Mouse (Mus musculus) telencephalon, adult 2 months (tissue): ENCODE data around the gene Plppr4.

Source experiments
- DNase-seq: peaks from one replicate; pipeline ENCODE4 v3.0.0-alpha.2; 2011; ENCODE audit warnings: low read depth, low spot score

The Plppr4 gene

GRCm38 (mm10) chr3:117360528-117360927, at the start of gene Plppr4:
Gene Plppr4 (minus strand): TSS chr3:117360876.
- peak; percentile 58 for DNase-seq

- no peak for DNase-seq
These were observed 45.1 kb upstream of the Plppr4 start for GRCm38 (mm10) chr3:117405821-117406220.

- DNase-seq = no peak
These were observed 43.1 kb upstream of the Plppr4 start for GRCm38 (mm10) chr3:117403740-117404139.

GRCm38 (mm10) chr3:117366041-117366440, 5.4 kb upstream of the Plppr4 start:
- DNase-seq = no peak

GRCm38 (mm10) chr3:117359686-117360521, 772 bp downstream of the Plppr4 start:
- peak; percentile 74 for DNase-seq

- peak; percentile 45 for DNase-seq
These were observed 1.6 kb downstream of the Plppr4 start for GRCm38 (mm10) chr3:117358981-117359628.

GRCm38 (mm10) chr3:117357367-117357766, 3.3 kb downstream of the Plppr4 start:
- DNase-seq = peak; percentile 76

GRCm38 (mm10) chr3:117353940-117354339, 6.7 kb downstream of the Plppr4 start:
- no peak for DNase-seq

- DNase-seq = no peak
These were observed 14.3 kb downstream of the Plppr4 start for GRCm38 (mm10) chr3:117346351-117346750.

GRCm38 (mm10) chr3:117331502-117331901, 29.2 kb downstream of the Plppr4 start:
- DNase-seq = peak; percentile 28

GRCm38 (mm10) chr3:117329485-117329884, 31.2 kb downstream of the Plppr4 start:
- peak; percentile 48 for DNase-seq

- DNase-seq = no peak
These were observed 34.1 kb downstream of the Plppr4 start for GRCm38 (mm10) chr3:117326551-117326950.

- no peak for DNase-seq
These were observed 41.0 kb downstream of the Plppr4 start for GRCm38 (mm10) chr3:117319671-117320070.

- DNase-seq = peak; percentile 68
These were observed 47.3 kb downstream of the Plppr4 start for GRCm38 (mm10) chr3:117313339-117313738.

- peak; percentile 46 for DNase-seq
These were observed 48.6 kb downstream of the Plppr4 start for GRCm38 (mm10) chr3:117312097-117312496.

GRCm38 (mm10) chr3:117310801-117311368, 49.8 kb downstream of the Plppr4 start:
- DNase-seq = no peak

GRCm38 (mm10) chr3:117309580-117309910, 51.1 kb downstream of the Plppr4 start:
- no peak for DNase-seq

GRCm38 (mm10) chr3:117308895-117309579, 51.6 kb downstream of the Plppr4 start:
- DNase-seq = no peak

- no peak for DNase-seq
These were observed 53.1 kb downstream of the Plppr4 start for GRCm38 (mm10) chr3:117307555-117307954.

- no peak for DNase-seq
These were observed 56.6 kb downstream of the Plppr4 start for GRCm38 (mm10) chr3:117304037-117304436.

- no peak for DNase-seq
These were observed 59.9 kb downstream of the Plppr4 start for GRCm38 (mm10) chr3:117300735-117301271.

- DNase-seq = no peak
These were observed 62.9 kb downstream of the Plppr4 start for GRCm38 (mm10) chr3:117297735-117298134.
